Mouse (Mus musculus) kidney, embryonic 16.5 days (tissue): ENCODE measurements around the gene Slc36a3. TPM values are rescaled to one million over a fixed set of nuclear protein-coding genes. Genes with fewer than 3 reads are reported as not detected.

Experiments used
- ATAC-seq: fragments of 200-750 bp; cut with Nextera tagmentation; 2 replicates; pipeline ENCODE4 v1.8.0; 2017; ENCODE audit warnings: moderate TSS enrichment; ENCODE audit not compliant: low FRiP score, low TSS enrichment
- H3K27ac ChIP-seq: fragments of 300-500 bp; sonication (generic); 2 replicates; pipeline ENCODE4 v1.5.1; 2014; ENCODE audit warnings: low read length
- H3K27me3 ChIP-seq: fragments of 300-500 bp; sonication (generic); 2 replicates; pipeline ENCODE4 v1.6.1; 2014; ENCODE audit warnings: low read length, control low read depth, mixed read lengths; ENCODE audit not compliant: insufficient read depth
- H3K36me3 ChIP-seq: fragments of 300-500 bp; sonication (generic); 2 replicates; pipeline ENCODE4 v1.6.1; 2014; ENCODE audit warnings: low read length, control low read depth, mixed read lengths; ENCODE audit not compliant: insufficient read depth
- H3K4me1 ChIP-seq: fragments of 300-500 bp; sonication (generic); 2 replicates; pipeline ENCODE4 v1.6.1; 2014; ENCODE audit warnings: low read length, control low read depth, mixed read lengths; ENCODE audit not compliant: insufficient read depth
- H3K4me2 ChIP-seq: fragments of 300-500 bp; sonication (generic); replicated peaks from 2 replicates; pipeline ENCODE4 v1.6.1; 2014; ENCODE audit warnings: low read depth, low read length
- H3K4me3 ChIP-seq: fragments of 300-500 bp; sonication (generic); 2 replicates; pipeline ENCODE4 v1.5.1; 2014; ENCODE audit warnings: mild to moderate bottlenecking, low read length
- H3K9ac ChIP-seq: fragments of 300-500 bp; sonication (generic); replicated peaks from 2 replicates; pipeline ENCODE4 v1.6.1; 2014; ENCODE audit warnings: low read length
- H3K9me3 ChIP-seq: fragments of 300-500 bp; sonication (generic); 2 replicates; pipeline ENCODE4 v1.6.1; 2016; ENCODE audit warnings: low read length, control low read depth
- WGBS: fragments of 180-500 bp; shearing (Covaris S2); extraction: QIAGEN DNeasy Blood & Tissue Kit; methylation state at CpG from one replicate; pipeline ENCODE4 v1.1.7; 2014; 5-methylcytosine and 5-hydroxymethylcytosine counted together
- polyA plus RNA-seq: library from polyadenylated mRNA; unstranded; fragments of >200 nt; fragmentation: Nextera tagmentation; extraction: Ambion mirVana; gene quantifications from 2 replicates; pipeline ENCODE4 v1.2.1, GENCODE M21; 2015

The Slc36a3 gene
- polyA plus RNA-seq, 1 experiment from 2014 or later = not detected

GRCm38 (mm10) chr11:55131946-55132345 lies 19.6 kb downstream of the Slc36a3 start:
- 59% methylated on average over 1 of the region's 1 CpGs for WGBS
- Histone ChIP-seq H3K36me3 (no peaks in the 10 kb centered on the region), H3K4me1 (no peaks in the 10 kb centered on the region), H3K4me3 (no peak overlapping the region), H3K9me3 (no peaks in the 10 kb centered on the region), H3K27me3 (no peaks in the 10 kb centered on the region), H3K9ac (no peak overlapping the region), H3K4me2 (no peak overlapping the region), H3K27ac (no peak overlapping the region)
- no peak for ATAC-seq

- Histone ChIP-seq H3K4me1 (no peaks in the 10 kb centered on the region), H3K27me3 (no peaks in the 10 kb centered on the region), H3K4me3 (no peak overlapping the region), H3K4me2 (no peak overlapping the region), H3K9me3 (no peaks in the 10 kb centered on the region), H3K27ac (no peak overlapping the region), H3K9ac (no peak overlapping the region), H3K36me3 (no peaks in the 10 kb centered on the region)
- WGBS = 86% methylated on average over 11 of the region's 11 CpGs
- no peak for ATAC-seq
Observed at GRCm38 (mm10) chr11:55131077-55131742, 20.3 kb downstream of the Slc36a3 start.

GRCm38 (mm10) chr11:55128411-55128810 lies 23.1 kb downstream of the Slc36a3 start:
- Histone ChIP-seq H3K4me1 (no peaks in the 10 kb centered on the region), H3K27ac (no peak overlapping the region), H3K9ac (no peak overlapping the region), H3K9me3 (no peaks in the 10 kb centered on the region), H3K4me2 (no peak overlapping the region), H3K4me3 (no peak overlapping the region), H3K27me3 (no peaks in the 10 kb centered on the region), H3K36me3 (no peaks in the 10 kb centered on the region)
- WGBS = 79% methylated on average over 3 of the region's 3 CpGs
- no peak for ATAC-seq

- Histone ChIP-seq H3K9me3 (no peaks in the 10 kb centered on the region), H3K4me1 (no peaks in the 10 kb centered on the region), H3K27me3 (no peaks in the 10 kb centered on the region), H3K9ac (no peak overlapping the region), H3K36me3 (no peaks in the 10 kb centered on the region), H3K27ac (no peak overlapping the region), H3K4me3 (no peak overlapping the region), H3K4me2 (no peak overlapping the region)
- no peak for ATAC-seq
- WGBS = 63% methylated on average over 6 of the region's 6 CpGs
Observed at GRCm38 (mm10) chr11:55127937-55128336, 23.6 kb downstream of the Slc36a3 start.

- H3K9ac ChIP-seq = no peak overlapping the region
- no peak for ATAC-seq
- H3K4me2 ChIP-seq = no peak overlapping the region
- no peaks in the 10 kb centered on the region for H3K27me3 ChIP-seq
- H3K4me3 ChIP-seq = no peak overlapping the region
- H3K36me3 ChIP-seq = no peaks in the 10 kb centered on the region
- 70% methylated on average over 3 of the region's 3 CpGs for WGBS
- H3K4me1 ChIP-seq = no peaks in the 10 kb centered on the region
- no peaks in the 10 kb centered on the region for H3K9me3 ChIP-seq
- H3K27ac ChIP-seq = no peak overlapping the region
Observed at GRCm38 (mm10) chr11:55126663-55127062, 24.8 kb downstream of the Slc36a3 start.

- H3K27me3 ChIP-seq = no peaks in the 10 kb centered on the region
- ATAC-seq = no peak
- no peak overlapping the region for H3K4me2 ChIP-seq
- no peaks in the 10 kb centered on the region for H3K36me3 ChIP-seq
- peak overlapping the region; percentile 21; the same call in 1 of the 2 replicates for H3K27ac ChIP-seq
- WGBS = 92% methylated on average over 1 of the region's 1 CpGs
- no peak overlapping the region for H3K9ac ChIP-seq
- no peak overlapping the region for H3K4me3 ChIP-seq
- H3K9me3 ChIP-seq = no peaks in the 10 kb centered on the region; the same call in 1 of the 2 replicates
- 0 out of 2 replicates have a peak, but pooled peaks cover 10% of the 10 kb centered on the region for H3K4me1 ChIP-seq
Observed at GRCm38 (mm10) chr11:55121430-55121829, 30.1 kb downstream of the Slc36a3 start.

GRCm38 (mm10) chr11:55120821-55121271 lies 30.7 kb downstream of the Slc36a3 start:
- no peak overlapping the region for H3K4me2 ChIP-seq
- H3K9ac ChIP-seq = no peak overlapping the region
- H3K4me3 ChIP-seq = no peak overlapping the region
- H3K27me3 ChIP-seq = no peaks in the 10 kb centered on the region
- peak overlapping the region; percentile 21 for H3K27ac ChIP-seq
- H3K4me1 ChIP-seq = 0 out of 2 replicates have a peak, but pooled peaks cover 10% of the 10 kb centered on the region
- no peaks in the 10 kb centered on the region; the same call in 1 of the 2 replicates for H3K9me3 ChIP-seq
- ATAC-seq = no peak
- no peaks in the 10 kb centered on the region for H3K36me3 ChIP-seq
- 49% methylated on average over 8 of the region's 8 CpGs for WGBS

- Histone ChIP-seq H3K27ac (peak overlapping the region; percentile 21; the same call in 1 of the 2 replicates), H3K4me1 (0 out of 2 replicates have a peak, but pooled peaks cover 10% of the 10 kb centered on the region), H3K4me2 (no peak overlapping the region), H3K4me3 (no peak overlapping the region), H3K9me3 (no peaks in the 10 kb centered on the region; the same call in 1 of the 2 replicates), H3K9ac (no peak overlapping the region), H3K36me3 (no peaks in the 10 kb centered on the region), H3K27me3 (no peaks in the 10 kb centered on the region)
- ATAC-seq = no peak
Observed at GRCm38 (mm10) chr11:55120279-55120678, 31.2 kb downstream of the Slc36a3 start.

GRCm38 (mm10) chr11:55117031-55117430 lies 34.5 kb downstream of the Slc36a3 start:
- no peak for ATAC-seq
- H3K27ac ChIP-seq = no peak overlapping the region
- no peak overlapping the region for H3K9ac ChIP-seq
- 89% methylated on average over 2 of the region's 2 CpGs for WGBS
- H3K9me3 ChIP-seq = peaks cover 4% of the 10 kb centered on the region; the same call in 1 of the 2 replicates
- no peaks in the 10 kb centered on the region for H3K27me3 ChIP-seq
- H3K4me2 ChIP-seq = no peak overlapping the region
- peaks cover 14% of the 10 kb centered on the region; the same call in 1 of the 2 replicates for H3K4me1 ChIP-seq
- H3K4me3 ChIP-seq = no peak overlapping the region
- no peaks in the 10 kb centered on the region for H3K36me3 ChIP-seq

- peaks cover 16% of the 10 kb centered on the region for H3K4me1 ChIP-seq
- 81% methylated on average over 3 of the region's 3 CpGs for WGBS
- H3K4me3 ChIP-seq = no peak overlapping the region
- H3K4me2 ChIP-seq = no peak overlapping the region
- H3K27me3 ChIP-seq = no peaks in the 10 kb centered on the region
- no peak overlapping the region for H3K9ac ChIP-seq
- H3K9me3 ChIP-seq = peaks cover 4% of the 10 kb centered on the region; the same call in 1 of the 2 replicates
- no peaks in the 10 kb centered on the region for H3K36me3 ChIP-seq
- H3K27ac ChIP-seq = no peak overlapping the region
- ATAC-seq = no peak
Observed at GRCm38 (mm10) chr11:55116004-55116403, 35.5 kb downstream of the Slc36a3 start.
